Mouse (Mus musculus): ENCODE data around the gene Cwc22.

- TF ChIP-seq CTCF (IDR thresholded peaks at IDR 0.05; ENCODE audit: control insufficient read depth, insufficient read depth, insufficient read length) = no peak
- TF ChIP-seq MAX (IDR thresholded peaks at IDR 0.05) = no peak
- no peak for TF ChIP-seq CEBPB (IDR thresholded peaks at IDR 0.05; ENCODE audit: low read depth)
- no peak for TF ChIP-seq MYOG (IDR thresholded peaks at IDR 0.05; ENCODE audit: control insufficient read depth, extremely low read depth, insufficient read length)
- no peak for TF ChIP-seq MYOD1 (IDR thresholded peaks at IDR 0.05; ENCODE audit: control insufficient read depth, insufficient read length, low read depth)
Measured at GRCm38 (mm10) chr2:77990121-77990520, 43.9 kb upstream of the Cwc22 start.

Data from C2C12 (cell line).